Mouse (Mus musculus): ENCODE data around the gene Rbfox3. TPM values are rescaled to one million over a fixed set of nuclear protein-coding genes. Genes with fewer than 3 reads are reported as not detected.

The Rbfox3 gene
- total RNA-seq, 2 experiments from 2014 or later = 0.09 TPM; not detected in 1

DNA sequence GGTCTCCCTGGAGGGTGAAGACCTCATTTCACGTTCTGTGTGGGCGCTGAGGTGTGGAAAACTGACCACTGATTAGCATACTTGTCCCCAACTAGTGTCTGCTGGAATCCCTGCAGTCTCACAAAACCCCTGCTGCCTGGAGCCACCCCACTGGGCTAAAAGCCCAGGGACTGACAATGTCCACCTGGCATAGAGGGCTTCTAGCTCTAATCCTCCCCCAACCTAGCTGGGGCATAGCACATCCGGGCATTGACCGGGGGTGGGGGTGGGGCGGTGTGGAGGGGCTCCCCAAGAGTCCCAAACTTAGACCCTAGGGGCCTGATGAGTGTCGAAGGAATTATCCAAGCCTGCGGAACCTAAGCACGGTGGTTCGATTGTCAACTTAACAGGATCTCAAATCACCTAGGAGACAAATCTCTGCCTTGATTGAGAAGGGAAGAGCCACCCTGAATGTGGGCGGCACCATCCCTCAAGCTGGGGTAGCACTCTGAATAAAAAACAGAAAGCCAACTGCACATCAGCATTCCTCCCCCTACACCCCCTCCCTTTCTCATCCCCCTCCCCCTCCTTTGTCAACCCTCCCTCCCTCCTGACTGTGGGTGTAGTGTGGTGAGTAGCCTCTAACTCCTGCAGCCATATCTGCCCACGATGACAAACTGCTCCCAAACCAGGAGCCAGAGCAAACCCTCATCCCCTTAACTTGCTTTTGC is 29.5 kb downstream of the Rbfox3 start:
- DNase-seq (ENCODE audit: low spot score) = no peak

DNA sequence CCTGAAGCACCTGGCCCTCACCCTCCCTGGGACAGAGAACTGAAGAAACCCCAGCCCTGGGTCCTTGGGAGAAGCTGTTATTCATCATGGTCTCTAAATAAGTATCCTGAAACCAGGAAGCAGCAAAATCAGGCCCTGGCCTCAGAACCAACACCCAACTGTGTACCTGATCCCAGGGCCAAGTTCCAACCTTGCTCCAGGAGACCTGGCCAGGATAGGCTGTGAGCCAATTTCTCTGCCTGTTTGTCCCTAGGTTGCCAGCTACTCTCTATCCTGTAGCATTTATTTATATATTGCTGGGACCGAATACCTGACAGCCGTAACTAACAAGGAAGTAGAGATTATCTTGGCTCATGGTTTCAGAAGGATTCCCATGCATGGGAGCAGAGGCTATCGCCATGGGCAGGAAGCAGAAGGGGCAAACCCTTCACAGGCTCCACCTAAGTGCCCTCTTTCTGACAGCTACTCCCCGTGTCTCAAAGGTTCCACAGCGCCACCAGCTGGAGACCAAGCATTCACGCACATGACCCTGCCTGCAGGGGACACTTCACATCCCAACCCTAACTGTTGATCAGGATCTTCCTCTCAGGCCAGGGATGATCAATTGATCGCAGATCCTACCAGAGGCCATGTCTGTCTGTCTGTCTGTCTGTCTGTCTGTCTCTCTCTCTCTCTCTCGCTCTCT is 31.8 kb downstream of the Rbfox3 start:
- no peak for DNase-seq (ENCODE audit: low spot score)

GRCm38 (mm10) chr11:118878605-118879245 is 32.7 kb downstream of the Rbfox3 start:
- DNase-seq (ENCODE audit: low spot score) = no peak

DNA sequence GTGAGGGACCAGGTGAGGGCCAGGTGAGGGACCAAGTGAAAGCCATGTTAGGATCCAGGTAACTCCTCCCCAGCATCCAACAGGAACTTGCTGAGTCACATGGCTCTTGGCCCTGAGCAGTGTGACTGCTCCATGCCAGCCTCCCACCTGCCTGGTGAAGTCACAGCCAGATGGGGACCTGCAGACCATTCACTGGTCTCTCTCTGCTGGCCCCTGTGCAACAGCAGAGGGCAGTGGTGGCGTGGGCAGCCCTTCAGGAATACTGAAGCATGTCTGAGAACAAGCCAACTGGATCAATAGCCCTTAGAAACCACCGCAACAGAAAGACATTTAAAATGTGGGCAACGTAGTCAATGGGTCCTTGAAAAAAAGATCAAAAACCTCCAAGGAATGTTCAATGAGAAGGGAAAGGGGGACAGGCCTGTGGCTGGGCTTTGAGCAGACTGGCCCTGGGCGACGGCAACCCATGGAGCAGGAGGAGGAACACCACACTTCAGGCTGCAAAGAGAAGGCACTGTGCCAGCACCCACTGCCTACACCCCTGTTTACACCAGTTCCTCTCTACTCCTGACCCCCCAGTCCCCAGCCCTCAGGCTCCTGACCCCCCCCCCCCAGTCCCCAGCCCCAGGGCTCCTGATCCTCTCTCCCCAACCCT is 36.0 kb downstream of the Rbfox3 start:
- DNase-seq (ENCODE audit: low spot score) = no peak

- DNase-seq (ENCODE audit: low spot score) = no peak
Observed at GRCm38 (mm10) chr11:118874487-118875095, 36.8 kb downstream of the Rbfox3 start.

DNA sequence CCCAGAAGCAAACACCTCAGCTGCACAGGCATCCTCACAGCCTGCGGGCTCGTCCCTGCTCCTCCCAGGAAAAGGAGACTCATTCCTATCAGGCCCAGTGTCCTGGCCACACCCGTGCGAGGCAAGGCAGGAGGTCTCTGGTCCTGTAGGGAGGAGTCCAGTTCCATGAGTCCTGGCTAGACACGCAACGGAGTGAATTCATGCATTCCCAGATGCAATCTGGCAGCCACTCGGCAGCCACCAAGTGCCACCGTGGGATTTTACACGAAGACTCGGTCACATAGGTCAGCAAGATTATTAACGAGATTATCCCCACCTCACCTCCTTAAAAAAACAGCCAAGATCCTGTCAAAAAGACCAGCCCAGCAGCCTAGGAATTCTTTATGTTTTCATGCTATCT is 37.4 kb downstream of the Rbfox3 start:
- no peak for DNase-seq (ENCODE audit: low spot score)

- no peak for DNase-seq (ENCODE audit: low spot score)
Observed at GRCm38 (mm10) chr11:118871527-118871926, 39.9 kb downstream of the Rbfox3 start.

GRCm38 (mm10) chr11:118863360-118863759 is 48.0 kb downstream of the Rbfox3 start:
- DNase-seq (ENCODE audit: low spot score) = no peak

DNA sequence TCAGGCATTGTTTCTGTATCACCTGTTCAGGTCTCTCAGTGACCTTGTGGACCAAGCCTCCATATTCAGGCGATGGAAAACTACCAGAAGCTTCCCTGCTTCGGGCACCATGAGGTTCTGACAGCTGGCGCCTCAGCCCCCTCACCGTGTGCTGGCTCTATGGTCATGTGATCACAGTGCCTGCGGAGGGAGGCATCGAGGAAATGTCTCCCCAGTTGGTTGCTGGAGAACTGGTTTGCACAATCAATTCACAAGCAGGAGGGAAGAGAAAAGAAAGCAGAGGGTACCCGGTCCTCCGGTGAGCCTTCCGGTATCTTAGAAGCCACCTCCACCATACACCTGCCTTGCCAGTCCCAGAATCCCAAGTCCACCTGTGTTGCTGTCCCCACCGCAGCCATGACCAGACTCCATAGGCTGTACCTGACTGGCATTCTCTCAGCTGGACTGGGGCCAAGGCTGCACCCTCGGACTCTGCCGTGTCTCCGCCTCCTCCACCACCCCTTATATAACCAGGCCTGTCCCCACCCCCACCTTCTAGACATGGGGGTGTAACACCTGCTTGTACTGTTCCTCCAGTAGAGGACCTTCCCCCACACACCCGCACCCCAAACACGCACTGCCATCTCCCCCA is 49.5 kb downstream of the Rbfox3 start:
- no peak for DNase-seq (ENCODE audit: low spot score)

- no peak for DNase-seq (ENCODE audit: low spot score)
Observed at GRCm38 (mm10) chr11:118861246-118861645, 50.2 kb downstream of the Rbfox3 start.

DNA sequence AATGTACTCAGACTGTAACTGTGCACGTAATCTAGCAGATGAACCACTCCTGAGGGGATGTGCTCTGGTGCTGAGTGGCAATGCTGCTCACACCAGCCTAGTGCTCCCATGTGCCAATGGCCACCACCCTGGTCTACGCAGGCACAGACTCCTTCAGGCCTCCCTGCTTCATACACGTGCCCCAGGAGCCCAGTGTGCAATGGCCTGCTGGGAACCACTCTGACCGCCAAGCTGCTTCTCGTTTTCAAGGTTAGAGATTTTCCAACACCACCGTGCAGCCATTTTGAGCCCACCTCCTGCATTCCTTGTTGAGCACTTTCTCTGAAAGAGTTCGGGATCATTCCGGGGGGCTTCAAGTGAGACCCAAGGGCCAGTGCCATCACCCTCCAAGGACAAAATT is 50.6 kb downstream of the Rbfox3 start:
- DNase-seq (ENCODE audit: low spot score) = no peak

DNA sequence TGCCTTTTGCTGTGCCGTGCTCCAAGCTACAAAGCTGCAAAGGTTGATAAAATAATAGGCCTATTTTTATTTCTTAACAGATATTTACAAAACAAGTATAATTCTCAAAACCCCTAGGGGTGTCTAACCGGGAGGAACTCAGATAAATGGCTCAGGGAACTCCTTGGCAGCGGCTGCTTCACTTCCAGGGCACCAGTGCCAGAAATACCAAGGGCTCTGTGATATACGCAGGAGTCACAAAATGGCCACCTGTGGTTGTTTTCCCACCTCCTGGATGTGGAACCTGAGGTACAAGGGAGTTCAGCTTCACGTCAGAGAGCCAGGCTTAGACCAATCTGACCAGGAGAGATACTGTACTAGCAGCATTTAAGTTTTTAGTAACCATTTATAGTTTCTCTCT is 51.6 kb downstream of the Rbfox3 start:
- no peak for DNase-seq (ENCODE audit: low spot score)

- DNase-seq (ENCODE audit: low spot score) = no peak
Observed at GRCm38 (mm10) chr11:118858305-118858704, 53.1 kb downstream of the Rbfox3 start.

GRCm38 (mm10) chr11:118851391-118851790 is 60.0 kb downstream of the Rbfox3 start:
- DNase-seq (ENCODE audit: low spot score) = no peak

DNA sequence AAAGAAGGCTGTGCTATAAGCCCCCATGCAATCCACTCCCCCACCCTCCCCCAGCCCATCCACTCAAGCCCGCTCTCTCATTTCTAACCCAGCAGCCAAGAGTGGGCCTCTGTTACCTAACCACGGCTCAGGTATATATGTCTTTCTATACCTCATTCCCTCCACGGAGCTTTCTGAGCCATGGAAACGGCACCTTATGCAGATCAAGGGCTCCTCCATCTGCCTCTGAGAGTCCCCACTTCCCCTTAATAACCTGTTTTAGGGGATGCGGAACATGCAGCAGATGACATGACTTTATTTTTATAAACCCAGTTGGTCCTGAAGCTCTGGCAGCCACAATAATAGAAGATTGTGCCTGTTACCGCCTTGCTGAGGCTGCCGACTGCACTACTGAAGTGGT is 63.4 kb downstream of the Rbfox3 start:
- DNase-seq (ENCODE audit: low spot score) = no peak

- no peak for DNase-seq (ENCODE audit: low spot score)
Observed at GRCm38 (mm10) chr11:118840992-118841391, 70.4 kb downstream of the Rbfox3 start.

DNA sequence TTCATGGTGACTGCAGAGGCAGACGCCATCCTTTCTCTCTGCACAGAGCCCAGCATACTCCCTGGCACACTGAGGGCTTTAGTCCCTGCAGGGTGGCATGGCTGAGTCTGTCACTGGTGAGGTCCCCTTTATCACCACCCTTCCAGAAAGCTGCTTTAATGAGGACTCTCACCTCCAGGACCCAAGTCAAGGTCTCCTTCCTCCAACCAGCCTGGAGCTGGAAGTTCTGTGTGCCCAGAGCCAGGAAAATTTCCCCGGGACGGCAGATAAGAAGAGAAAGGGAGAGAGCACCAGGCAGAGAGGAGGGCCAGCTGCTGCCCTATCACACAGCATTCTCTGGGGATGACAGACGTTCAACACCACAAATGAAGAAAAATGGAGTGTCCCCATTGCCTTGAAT is 73.2 kb downstream of the Rbfox3 start:
- DNase-seq (ENCODE audit: low spot score) = no peak

DNA sequence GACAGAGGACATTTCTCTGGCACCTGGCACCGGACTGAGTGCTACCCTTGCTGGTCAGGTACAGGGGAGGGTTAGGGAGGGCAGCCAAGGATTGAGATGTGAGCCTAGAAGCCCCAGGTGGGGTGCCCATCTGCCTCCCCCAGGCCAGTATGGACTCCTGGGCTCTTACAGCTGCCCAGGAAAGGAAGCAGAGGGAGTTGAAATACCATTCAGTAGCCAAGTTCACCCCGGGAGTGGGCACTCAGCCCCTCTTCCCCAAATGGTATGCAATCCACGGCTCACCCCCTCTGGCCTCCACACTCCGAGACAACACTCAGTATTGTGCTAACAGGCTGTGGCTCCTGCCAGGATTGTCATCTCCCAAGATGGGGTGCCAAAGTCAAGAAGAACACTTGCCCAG is 74.5 kb downstream of the Rbfox3 start:
- no peak for DNase-seq (ENCODE audit: low spot score)

GRCm38 (mm10) chr11:118832793-118833481 is 78.5 kb downstream of the Rbfox3 start:
- DNase-seq (ENCODE audit: low spot score) = no peak

GRCm38 (mm10) chr11:118831730-118832129 is 79.7 kb downstream of the Rbfox3 start:
- no peak for DNase-seq (ENCODE audit: low spot score)

All from gastrocnemius, adult 18-20 months (tissue).